Mouse (Mus musculus): ENCODE measurements around the gene Hhat.

Hhat gene

GRCm38 (mm10) chr1:192544901-192545300, 226.1 kb downstream of the Hhat start:
- no peak for DNase-seq

GRCm38 (mm10) chr1:192544091-192544490, 226.9 kb downstream of the Hhat start:
- DNase-seq = no peak

- DNase-seq = no peak
These were observed 227.3 kb downstream of the Hhat start for GRCm38 (mm10) chr1:192543686-192544085.

- DNase-seq = no peak
These were observed 228.9 kb downstream of the Hhat start for GRCm38 (mm10) chr1:192542093-192542492.

- no peak for DNase-seq
These were observed 233.9 kb downstream of the Hhat start for GRCm38 (mm10) chr1:192537169-192537568.

- DNase-seq = no peak
These were observed 234.6 kb downstream of the Hhat start for GRCm38 (mm10) chr1:192536440-192536839.

GRCm38 (mm10) chr1:192533016-192533415, 238.0 kb downstream of the Hhat start:
- DNase-seq = no peak

- no peak for DNase-seq
These were observed 238.8 kb downstream of the Hhat start for GRCm38 (mm10) chr1:192532212-192532611.

- DNase-seq = no peak
These were observed 239.4 kb downstream of the Hhat start for GRCm38 (mm10) chr1:192531490-192532146.

- no peak for DNase-seq
These were observed 245.2 kb downstream of the Hhat start for GRCm38 (mm10) chr1:192525711-192526350.

GRCm38 (mm10) chr1:192522376-192523178, 248.4 kb downstream of the Hhat start:
- DNase-seq = no peak

GRCm38 (mm10) chr1:192520836-192521435, 250.1 kb downstream of the Hhat start:
- DNase-seq = no peak

GRCm38 (mm10) chr1:192519713-192520112, 251.3 kb downstream of the Hhat start:
- DNase-seq = no peak

GRCm38 (mm10) chr1:192515373-192515772, 255.7 kb downstream of the Hhat start:
- no peak for DNase-seq

GRCm38 (mm10) chr1:192512821-192513220, 258.2 kb downstream of the Hhat start:
- no peak for DNase-seq

- no peak for DNase-seq
These were observed 267.4 kb downstream of the Hhat start for GRCm38 (mm10) chr1:192503651-192504050.

- no peak for DNase-seq
These were observed 268.2 kb downstream of the Hhat start for GRCm38 (mm10) chr1:192502835-192503234.

- DNase-seq = no peak
These were observed 269.0 kb downstream of the Hhat start for GRCm38 (mm10) chr1:192502016-192502415.

- DNase-seq = no peak
These were observed 273.5 kb downstream of the Hhat start for GRCm38 (mm10) chr1:192497505-192497904.

- no peak for DNase-seq
These were observed 280.9 kb downstream of the Hhat start for GRCm38 (mm10) chr1:192489908-192490825.

- no peak for DNase-seq
These were observed 283.5 kb downstream of the Hhat start for GRCm38 (mm10) chr1:192487571-192487970.

GRCm38 (mm10) chr1:192485030-192485429, 286.0 kb downstream of the Hhat start:
- DNase-seq = no peak
